In genomic region chr10:45260477-45260876, GRCm38 (mm10) we compare ENCODE assay signal across 23 mouse cellular contexts.
DNase-seq lines count a peak whose midpoint lies in the region; ATAC-seq lines count a peak whose summit lies in the region.
"Had no signal": no experiment of that assay in that cellular context is flagged by ENCODE, and none has a peak within 500 bp of the region (broad histone marks: within the 10 kb centered on the region; RNA-seq: fewer than 3 reads in every experiment).

No protein-coding gene starts in this region.

- H3K4me2 ChIP-seq in heart, embryonic 16.5 days (ENCODE audit: low read depth, low read length) = no peak overlapping the region
- H3K4me2 ChIP-seq in forebrain, embryonic 16.5 days (ENCODE audit: low read length) = no peak overlapping the region
- H3K4me2 ChIP-seq: embryonic facial prominence, embryonic 12.5 days; embryonic facial prominence, embryonic 15.5 days; heart, embryonic 11.5 days; hindbrain, embryonic 14.5 days had no signal

- H3K9me3 ChIP-seq in heart, embryonic 16.5 days (replicated peaks; ENCODE audit: control insufficient read depth, low read length) = peaks cover 7% of the 10 kb centered on the region; the same call in 1 of the 2 replicates
- no peaks in the 10 kb centered on the region for H3K9me3 ChIP-seq in forebrain, embryonic 16.5 days (ENCODE audit: control insufficient read depth, low read length)
- H3K9me3 ChIP-seq: embryonic facial prominence, embryonic 12.5 days; embryonic facial prominence, embryonic 15.5 days had no signal

- DNase-seq in heart, adult 18-20 months = no peak
- peak; percentile 2 for DNase-seq in thymus, postnatal 25 days
- DNase-seq in thymus, postnatal 36 days = no peak
- DNase-seq in spleen, adult 18-20 months = no peak
- DNase-seq: adrenal gland, adult 2 months; adrenal gland, postnatal 14 days; B cell, adult 2 months; cerebellum, adult 11-12 months; cerebellum, adult 8-10 months; cerebellum, postnatal 10 days; gastrocnemius, postnatal 25 days; heart, postnatal 10 days; heart, postnatal 36 days had no signal

- ATAC-seq in heart, embryonic 16.5 days (replicated peaks; ENCODE audit: extremely low read depth, insufficient read depth, low FRiP score) = 0 out of 2 replicates have a peak, but pooled peaks have one; percentile 10
- peak; percentile 57 to 64; a peak in 3 of 4 replicates for ATAC-seq in hematopoietic stem cell, adult 5-6 weeks (replicated peaks in 1 of 2; ENCODE audit: insufficient read depth in 1 of 2, low FRiP score in 2 of 2, low TSS enrichment in 1 of 2, low read depth in 1 of 2, poor library complexity in 2 of 2, severe bottlenecking in 2 of 2)
- ATAC-seq in forebrain, embryonic 16.5 days = no peak
- ATAC-seq: forebrain, embryonic 14.5 days; hindbrain, postnatal 0 days; inflammation-experienced regulatory T-cells, adult 6 months had no signal

- H3K27ac ChIP-seq in heart, embryonic 16.5 days (ENCODE audit: low read length) = no peak overlapping the region
- no peak overlapping the region for H3K27ac ChIP-seq in forebrain, embryonic 16.5 days (ENCODE audit: low read length)
- H3K27ac ChIP-seq: embryonic facial prominence, embryonic 12.5 days; embryonic facial prominence, embryonic 15.5 days; hindbrain, embryonic 14.5 days; hindbrain, postnatal 0 days had no signal

- no peak overlapping the region for H3K9ac ChIP-seq in heart, embryonic 16.5 days (ENCODE audit: low read length)
- H3K9ac ChIP-seq in forebrain, embryonic 16.5 days (replicated peaks; ENCODE audit: low read depth, low read length) = no peak overlapping the region
- H3K9ac ChIP-seq: embryonic facial prominence, embryonic 12.5 days; embryonic facial prominence, embryonic 15.5 days; hindbrain, embryonic 14.5 days had no signal

- no peaks in the 10 kb centered on the region for H3K4me1 ChIP-seq in heart, embryonic 16.5 days (ENCODE audit: control insufficient read depth, insufficient read depth, low read length)
- no peaks in the 10 kb centered on the region for H3K4me1 ChIP-seq in forebrain, embryonic 16.5 days (replicated peaks; ENCODE audit: control insufficient read depth, insufficient read depth, low read length)
- H3K4me1 ChIP-seq: embryonic facial prominence, embryonic 12.5 days; embryonic facial prominence, embryonic 15.5 days had no signal

- H3K36me3 ChIP-seq in heart, embryonic 16.5 days (ENCODE audit: control insufficient read depth, insufficient read depth) = no peaks in the 10 kb centered on the region
- H3K36me3 ChIP-seq in forebrain, embryonic 16.5 days (ENCODE audit: control insufficient read depth, insufficient read depth) = no peaks in the 10 kb centered on the region
- H3K36me3 ChIP-seq: embryonic facial prominence, embryonic 12.5 days; embryonic facial prominence, embryonic 15.5 days had no signal

- WGBS in heart, embryonic 16.5 days = 53% methylated on average over 1 of the region's 1 CpGs
- 89% methylated on average over 1 of the region's 1 CpGs for WGBS in forebrain, embryonic 16.5 days

- no peaks in the 10 kb centered on the region for H3K27me3 ChIP-seq in heart, embryonic 16.5 days (ENCODE audit: control insufficient read depth, insufficient read depth, low read length)
- no peaks in the 10 kb centered on the region for H3K27me3 ChIP-seq in forebrain, embryonic 16.5 days (replicated peaks; ENCODE audit: control insufficient read depth, insufficient read depth, low read length)
- H3K27me3 ChIP-seq: embryonic facial prominence, embryonic 12.5 days; embryonic facial prominence, embryonic 15.5 days had no signal

- H3K4me3 ChIP-seq in heart, embryonic 16.5 days (ENCODE audit: low read length) = no peak overlapping the region
- H3K4me3 ChIP-seq in forebrain, embryonic 16.5 days (replicated peaks; ENCODE audit: low read length) = no peak overlapping the region
- H3K4me3 ChIP-seq: embryonic facial prominence, embryonic 12.5 days; embryonic facial prominence, embryonic 15.5 days had no signal
